Mouse (Mus musculus) NIH3T3 (cell line): ENCODE data around the gene Rabgap1l.

Experiments
- DNase-seq: peaks from one replicate; pipeline ENCODE4 v3.0.0-alpha.2; 2012; ENCODE audit warnings: low read depth

The Rabgap1l gene

GRCm38 (mm10) chr1:160787926-160788325 lies 5.1 kb downstream of the Rabgap1l start:
- no peak for DNase-seq

DNA sequence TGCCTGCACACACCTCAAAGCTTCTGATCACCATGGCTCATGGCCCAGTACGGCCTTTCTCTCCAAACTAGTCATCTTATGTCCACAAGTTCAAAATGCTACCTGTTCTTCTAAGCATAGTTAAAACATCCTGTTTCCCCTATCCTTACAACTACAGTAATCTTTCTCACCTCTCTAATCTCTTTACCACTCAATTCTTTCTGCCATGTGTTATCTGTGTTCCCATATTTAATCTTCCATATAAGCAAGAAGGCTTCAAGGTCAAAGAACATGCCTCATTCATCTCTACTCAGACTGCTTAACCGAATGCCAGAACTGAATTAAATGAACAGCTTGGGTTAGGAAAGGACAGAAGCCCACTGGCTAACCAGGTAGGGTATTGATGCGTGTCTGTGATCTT lies 5.8 kb downstream of the Rabgap1l start:
- DNase-seq, result no peak

GRCm38 (mm10) chr1:160786571-160786970 lies 6.4 kb downstream of the Rabgap1l start:
- no peak for DNase-seq

DNA sequence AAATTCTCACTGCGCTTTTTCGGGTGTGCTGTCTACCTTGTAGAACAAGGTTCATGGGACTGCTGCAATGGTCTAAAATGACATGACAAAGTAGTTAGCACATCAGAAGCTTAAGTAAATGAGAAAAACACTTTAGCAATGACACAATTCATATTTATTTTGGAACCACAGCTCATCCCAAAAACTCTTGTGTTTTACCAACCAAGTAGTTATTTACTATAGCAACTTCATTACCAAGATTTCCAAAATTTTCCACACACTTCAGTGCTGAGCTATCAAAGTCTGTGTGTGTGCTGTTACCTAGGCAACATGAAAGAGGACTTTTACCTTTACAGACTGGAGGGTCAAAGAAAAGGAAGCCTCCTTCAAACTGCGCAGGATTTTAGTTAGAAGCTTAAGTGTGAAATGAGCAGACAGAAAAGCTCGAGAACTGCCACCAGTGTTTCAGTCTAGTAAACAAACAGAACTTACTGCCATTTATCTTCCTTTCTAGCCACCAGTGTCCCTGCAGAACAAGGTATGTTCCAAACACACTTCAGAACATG lies 7.3 kb downstream of the Rabgap1l start:
- no peak for DNase-seq

DNA sequence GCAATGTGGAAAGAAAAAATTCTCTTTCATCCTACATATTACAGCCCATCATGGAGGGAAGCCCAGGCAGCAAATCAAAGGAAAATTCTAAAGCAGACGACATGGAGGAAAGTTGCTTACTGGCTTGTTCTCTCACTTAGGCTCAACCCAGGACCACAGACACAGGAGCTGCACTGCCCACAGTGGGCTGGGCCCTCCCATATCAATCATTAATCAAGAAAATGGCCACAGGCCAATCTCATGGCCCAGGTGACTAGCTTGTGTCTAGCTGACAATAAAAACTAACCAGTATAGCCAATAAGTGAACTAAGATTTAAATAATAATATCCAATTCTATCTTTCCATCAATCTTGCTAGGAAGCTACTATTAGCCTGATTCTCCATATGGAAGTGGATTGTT lies 8.9 kb downstream of the Rabgap1l start:
- DNase-seq, result no peak

DNA sequence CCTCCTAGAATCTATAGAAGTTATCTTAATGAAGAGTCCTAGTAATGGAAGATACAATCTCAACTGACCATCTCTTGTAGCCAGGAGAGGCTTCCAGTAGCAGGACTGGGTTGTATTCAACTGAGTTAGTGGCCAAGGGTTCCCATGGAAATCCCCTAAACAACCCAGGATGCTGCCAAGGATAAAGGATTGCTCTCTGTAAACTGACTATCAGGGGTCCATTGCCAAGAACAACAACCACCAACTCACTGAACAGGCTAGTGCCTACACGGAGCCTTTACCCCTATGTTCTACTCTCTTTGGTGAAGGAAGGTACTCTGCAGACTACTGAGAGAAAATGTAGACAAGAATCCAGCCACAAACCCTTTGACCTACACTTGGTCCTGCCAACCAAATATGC lies 18.8 kb downstream of the Rabgap1l start:
- DNase-seq, result peak; percentile 38

DNA sequence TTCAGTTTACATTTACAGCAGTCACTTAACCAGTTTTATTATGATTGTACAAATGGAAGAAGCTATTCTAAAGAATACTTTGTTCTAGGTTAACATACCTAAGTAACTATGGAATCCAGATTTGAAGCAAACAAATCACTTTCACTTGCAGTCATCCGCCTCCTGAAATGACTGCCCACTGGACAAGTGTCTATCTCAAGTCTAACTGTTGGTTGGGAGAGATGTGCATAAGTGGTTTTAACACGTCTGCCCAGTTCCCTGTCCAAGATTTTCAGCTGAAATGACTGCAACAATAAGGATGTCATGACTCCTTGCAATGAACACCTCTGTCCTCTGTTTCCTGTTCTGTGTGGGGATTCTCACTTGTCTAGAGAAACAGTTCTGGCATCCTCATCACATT lies 27.4 kb downstream of the Rabgap1l start:
- no peak for DNase-seq

DNA sequence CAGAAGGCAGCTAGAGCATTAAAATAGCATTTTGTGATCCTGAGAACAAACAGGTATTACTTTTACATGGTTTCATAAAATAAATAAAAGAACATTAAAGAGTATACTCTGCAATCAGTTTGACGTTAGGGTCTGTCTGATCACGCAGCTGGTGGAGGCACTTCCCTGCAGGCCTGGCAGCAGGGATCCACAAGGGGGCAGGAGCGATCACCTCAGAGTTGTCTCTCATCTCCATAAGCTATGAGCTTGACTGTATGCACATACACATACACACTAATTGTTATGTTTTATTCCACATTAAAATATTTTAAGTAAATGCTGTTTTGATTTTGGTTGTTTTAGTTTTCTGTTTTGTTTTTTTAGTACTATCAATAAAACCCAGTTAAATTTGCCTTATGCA lies 34.8 kb downstream of the Rabgap1l start:
- DNase-seq, result peak; percentile 60

DNA sequence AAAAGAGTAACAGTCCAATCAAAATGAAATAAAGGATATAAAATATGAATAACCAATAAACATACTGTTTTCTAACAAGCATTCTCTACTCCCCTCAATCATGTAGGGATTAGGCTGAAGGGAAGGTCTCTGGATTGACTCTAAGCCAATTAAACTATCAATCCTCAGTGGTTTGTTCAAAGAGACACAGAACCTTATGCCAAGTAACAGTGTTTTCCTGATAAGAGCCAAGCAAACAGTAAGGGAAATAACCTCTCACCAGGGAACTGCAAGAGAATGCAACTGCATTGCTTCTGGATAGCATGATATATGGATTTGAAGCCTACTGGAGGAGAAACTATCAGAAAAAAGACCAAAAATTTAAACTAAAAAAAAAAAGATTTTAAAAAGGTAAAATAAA lies 37.7 kb downstream of the Rabgap1l start:
- DNase-seq, result no peak

DNA sequence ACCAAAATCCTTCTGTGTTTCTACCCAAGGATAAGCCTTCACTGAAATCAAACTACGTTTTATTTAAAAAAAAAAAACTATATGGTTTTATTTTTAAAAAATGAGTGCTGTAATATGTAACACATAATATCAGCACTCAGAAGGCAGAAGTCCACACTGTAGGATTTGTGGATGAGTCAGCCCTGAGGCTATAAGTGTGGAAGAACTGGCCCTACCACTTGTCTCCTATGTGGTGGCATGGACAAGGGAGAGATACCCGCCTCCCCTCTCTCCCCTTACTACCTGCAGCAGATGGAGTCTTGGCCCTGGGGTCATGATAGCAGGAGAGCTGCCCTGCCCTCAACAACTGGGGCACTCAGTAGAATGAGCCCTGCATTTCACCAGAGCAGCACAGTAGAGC lies 42.4 kb downstream of the Rabgap1l start:
- no peak for DNase-seq

DNA sequence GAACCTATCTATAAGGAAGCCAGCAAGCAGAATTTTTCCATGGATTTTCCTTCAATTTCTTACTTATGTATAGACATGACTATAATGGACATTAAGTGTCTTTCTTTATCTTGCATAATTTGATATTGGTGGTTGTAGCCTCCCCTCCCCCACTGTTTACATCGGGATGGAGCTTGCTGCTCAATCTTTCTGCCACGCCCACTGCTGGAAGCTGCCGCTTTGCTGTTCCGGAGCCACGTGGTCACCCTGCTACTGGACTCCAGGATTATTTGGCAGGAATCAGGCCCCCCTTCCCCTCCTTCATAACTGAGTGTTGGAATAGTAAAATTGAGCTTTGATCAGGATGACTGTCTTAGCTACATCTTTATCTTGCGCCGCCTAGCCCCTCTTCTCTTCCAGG lies 46.2 kb downstream of the Rabgap1l start:
- DNase-seq, result no peak

DNA sequence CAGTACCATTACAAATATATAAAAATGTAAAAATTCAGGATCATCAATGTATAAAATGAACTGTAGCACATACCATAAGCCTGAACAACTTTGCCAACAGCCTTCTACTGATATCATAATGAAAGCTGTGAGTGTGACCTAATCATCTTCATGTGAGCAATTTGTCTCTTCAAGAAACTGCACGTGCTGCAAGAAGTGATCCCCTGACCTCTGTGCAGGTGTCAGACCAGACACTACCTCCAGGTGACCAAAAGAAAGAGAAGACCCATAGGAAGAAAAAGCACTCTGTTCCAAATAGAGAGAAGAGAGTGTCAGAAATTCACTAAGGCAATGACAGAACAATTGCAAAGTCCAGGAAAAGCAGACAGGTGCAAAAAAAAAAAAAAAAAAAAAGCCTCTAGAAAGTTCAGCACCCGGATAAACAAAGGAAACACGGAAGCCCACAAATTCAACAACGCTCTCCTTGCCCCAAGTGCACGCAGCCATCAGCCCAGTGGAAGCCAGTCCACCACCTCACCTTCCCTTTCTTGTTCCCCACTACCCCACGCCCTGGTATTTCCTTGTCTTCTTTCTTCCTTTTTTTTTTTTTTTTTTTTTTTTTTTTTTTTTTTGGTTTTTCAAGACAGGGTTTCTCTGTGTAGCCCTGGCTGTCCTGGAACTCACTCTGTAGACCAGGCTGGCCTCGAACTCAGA lies 47.6 kb downstream of the Rabgap1l start:
- no peak for DNase-seq

GRCm38 (mm10) chr1:160744009-160744408 lies 49.0 kb downstream of the Rabgap1l start:
- peak; percentile 12 for DNase-seq

DNA sequence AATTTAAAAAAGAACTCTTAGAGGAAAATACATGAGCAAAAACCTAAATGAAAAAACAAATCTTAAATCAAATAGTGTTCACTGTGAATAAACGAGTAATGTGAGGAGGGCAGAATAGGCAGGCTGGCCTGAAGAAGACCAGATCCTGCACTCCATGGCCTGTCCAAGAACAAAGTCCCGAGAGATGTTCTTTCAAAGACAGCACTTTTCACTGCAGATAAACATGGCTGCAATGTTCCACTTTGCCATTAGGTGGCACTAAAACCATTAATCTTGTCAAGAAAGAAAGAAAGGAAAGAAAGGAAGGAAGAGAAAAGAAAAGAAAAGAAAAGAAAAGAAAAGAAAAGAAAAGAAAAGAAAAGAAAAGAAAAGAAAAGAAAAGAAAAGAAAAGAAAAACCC lies 49.8 kb downstream of the Rabgap1l start:
- peak; percentile 85 for DNase-seq

GRCm38 (mm10) chr1:160740650-160741049 lies 52.4 kb downstream of the Rabgap1l start:
- DNase-seq, result no peak

DNA sequence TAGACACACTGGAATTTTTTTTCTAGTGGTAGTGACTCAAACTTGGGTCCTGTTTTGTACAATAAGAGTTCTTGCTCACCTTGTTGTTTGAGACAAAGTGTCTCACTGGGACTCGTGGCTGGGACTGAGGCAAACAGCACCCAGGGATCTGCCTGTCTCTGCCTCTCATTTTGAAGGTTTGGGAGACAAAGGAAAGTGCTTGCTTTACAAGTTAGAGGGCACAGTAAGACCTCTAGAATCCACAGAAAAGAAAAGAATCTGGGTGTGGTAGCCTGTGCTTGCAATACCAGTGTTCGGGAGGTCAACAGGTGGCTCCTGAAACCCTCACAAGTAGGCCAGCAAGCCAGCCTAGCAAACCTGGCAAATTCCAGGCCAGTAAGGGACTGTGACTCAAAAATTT lies 58.3 kb downstream of the Rabgap1l start:
- no peak for DNase-seq

GRCm38 (mm10) chr1:160729944-160730343 lies 63.1 kb downstream of the Rabgap1l start:
- no peak for DNase-seq

DNA sequence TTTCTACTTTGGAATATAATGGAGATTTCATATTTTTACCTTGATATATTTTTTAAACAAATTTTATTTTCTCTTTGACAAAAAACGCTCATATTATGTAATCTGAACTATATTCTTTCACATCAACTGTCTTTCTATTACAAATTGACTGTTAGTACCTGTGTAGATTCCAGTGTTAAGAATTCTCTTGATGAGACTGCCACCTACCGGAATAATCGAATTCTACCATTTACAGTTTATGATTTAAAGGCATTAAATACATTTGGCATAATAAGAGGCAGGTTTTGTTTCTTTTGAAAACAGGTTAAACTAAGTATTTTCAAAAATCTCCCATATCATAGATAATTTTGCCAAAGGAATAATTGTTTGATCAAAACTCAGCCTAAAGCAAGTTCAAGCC lies 75.3 kb downstream of the Rabgap1l start:
- DNase-seq, result peak; percentile 82

- peak; percentile 75 for DNase-seq
These were observed 78.3 kb downstream of the Rabgap1l start for GRCm38 (mm10) chr1:160714685-160715084.

DNA sequence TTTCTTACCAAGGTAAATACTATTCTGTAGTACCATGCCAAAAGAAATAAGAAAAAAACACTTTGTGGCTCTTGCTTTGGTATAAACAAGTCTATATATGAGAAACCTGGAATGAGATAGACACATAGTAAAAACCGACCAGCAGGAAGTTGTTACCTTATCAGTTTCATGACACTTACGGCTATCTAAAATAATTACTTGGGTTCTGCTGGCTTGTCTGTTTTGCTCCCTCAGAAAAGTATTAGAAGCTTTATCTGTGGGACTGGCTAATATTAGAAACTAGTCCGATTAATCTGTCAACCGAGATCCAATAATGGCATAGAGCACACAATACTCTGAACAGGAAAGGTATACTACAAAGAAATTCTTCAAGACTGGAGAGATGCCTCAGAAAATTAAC lies 79.1 kb downstream of the Rabgap1l start:
- no peak for DNase-seq

- no peak for DNase-seq
These were observed 79.6 kb downstream of the Rabgap1l start for GRCm38 (mm10) chr1:160713383-160713782.

- DNase-seq, result no peak
These were observed 82.5 kb downstream of the Rabgap1l start for GRCm38 (mm10) chr1:160710539-160710938.

GRCm38 (mm10) chr1:160704596-160704995 lies 88.4 kb downstream of the Rabgap1l start:
- peak; percentile 51 for DNase-seq

DNA sequence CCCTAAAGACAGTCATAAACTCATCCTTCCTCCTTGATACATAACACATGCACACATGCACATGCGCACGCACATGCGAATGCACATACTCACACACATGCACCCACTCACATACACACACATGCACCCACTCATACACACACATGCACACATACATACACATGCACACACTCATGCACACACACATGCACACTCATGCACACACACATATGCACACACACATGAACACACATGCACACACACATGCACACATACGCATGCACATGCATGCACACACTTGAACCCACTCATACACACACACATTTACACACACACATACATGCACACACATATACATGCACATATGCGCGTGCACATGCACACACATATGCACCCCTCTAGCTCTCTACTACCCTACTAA lies 89.2 kb downstream of the Rabgap1l start:
- no peak for DNase-seq
